Mouse (Mus musculus) lung, adult 18-20 months (tissue): Measurements from ENCODE around the gene Stk16.

Experiments used
- DNase-seq, 2 experiments: peaks; one replicate each; pipeline ENCODE4 v3.0.0; 2022; ENCODE audit warnings: mixed read lengths in 2 of 2

Gene Stk16

DNA sequence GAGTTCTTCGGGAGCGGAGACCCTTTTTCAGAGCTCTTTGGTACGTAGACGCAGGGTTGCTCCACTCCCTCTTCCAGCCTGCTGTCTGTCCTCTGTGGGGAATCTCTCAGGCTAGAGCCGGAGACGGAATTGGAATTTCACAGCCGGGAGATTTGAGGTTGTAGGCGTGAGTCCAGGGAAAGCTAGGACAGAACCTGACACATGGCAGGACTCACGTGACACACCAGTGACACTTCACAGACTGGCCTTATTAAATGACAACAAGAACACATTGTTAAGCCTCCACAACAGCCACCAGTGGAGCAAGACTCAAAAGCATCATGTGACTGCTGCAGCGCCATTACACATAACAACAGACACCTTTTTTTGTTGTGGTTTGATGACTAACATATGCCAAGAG is 29.0 kb downstream of the Stk16 start:
- DNase-seq, result no peak

GRCm38 (mm10) chr1:75243411-75243810 is 32.8 kb downstream of the Stk16 start:
- DNase-seq, result no peak

DNA sequence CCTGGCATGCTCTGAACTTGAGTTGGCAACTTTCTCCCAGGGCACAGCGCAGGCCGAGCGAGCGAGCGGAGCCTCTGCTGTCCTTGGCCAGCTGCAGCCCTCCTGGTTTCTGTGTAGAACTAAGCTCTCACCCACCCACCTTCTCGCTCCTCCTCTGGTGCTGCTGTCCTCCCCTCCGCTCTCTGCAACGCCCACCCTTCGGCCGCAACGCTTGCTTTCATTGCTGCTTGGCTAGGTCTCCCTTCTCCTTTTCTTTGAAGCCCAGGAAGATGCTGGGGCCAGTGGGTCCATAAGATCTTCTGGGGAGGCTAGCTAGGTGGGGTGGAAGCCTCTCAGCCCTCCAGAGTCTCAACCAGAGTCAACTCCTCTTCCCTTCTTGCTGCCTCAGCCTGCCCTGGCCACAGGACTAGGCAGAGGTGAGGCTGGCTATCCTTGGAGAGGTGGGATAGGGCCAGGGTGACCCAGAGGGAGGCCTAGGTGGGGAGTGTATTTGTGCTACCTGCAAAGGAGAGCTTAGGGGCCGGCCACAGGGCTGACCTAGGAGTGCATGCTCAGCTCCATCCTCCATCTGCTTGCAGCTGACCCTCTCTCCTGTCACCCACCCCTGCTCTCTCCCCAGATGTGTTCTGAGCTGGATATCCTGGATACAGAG is 33.7 kb downstream of the Stk16 start:
- DNase-seq, result no peak

DNA sequence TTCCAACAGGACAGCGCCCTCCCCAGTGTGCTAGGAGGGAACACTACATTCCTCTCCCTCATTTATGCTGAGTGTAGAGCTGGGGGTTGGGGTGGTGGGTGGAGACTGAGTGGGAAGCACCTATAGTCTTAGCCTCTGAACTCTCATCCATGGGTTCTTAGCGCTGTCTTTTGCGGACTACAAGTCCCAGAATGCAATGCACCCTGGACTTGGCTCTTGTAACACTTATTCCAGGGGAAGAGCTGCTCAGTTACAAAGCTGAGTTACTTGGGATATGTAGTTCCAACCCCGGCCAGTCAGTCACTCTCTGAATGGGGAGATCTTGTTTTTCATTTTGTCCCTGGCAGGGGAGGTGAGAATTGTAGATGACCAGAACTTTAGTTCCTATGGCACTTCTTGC is 34.2 kb downstream of the Stk16 start:
- DNase-seq, result peak; percentile 35 to 47

GRCm38 (mm10) chr1:75247071-75247930 is 36.7 kb downstream of the Stk16 start:
- no peak for DNase-seq

GRCm38 (mm10) chr1:75248041-75248772 is 37.6 kb downstream of the Stk16 start:
- peak; percentile 69 to 71 for DNase-seq

GRCm38 (mm10) chr1:75250498-75250897 is 39.9 kb downstream of the Stk16 start:
- peak in 1 of 2 experiments; percentile 24 for DNase-seq

DNA sequence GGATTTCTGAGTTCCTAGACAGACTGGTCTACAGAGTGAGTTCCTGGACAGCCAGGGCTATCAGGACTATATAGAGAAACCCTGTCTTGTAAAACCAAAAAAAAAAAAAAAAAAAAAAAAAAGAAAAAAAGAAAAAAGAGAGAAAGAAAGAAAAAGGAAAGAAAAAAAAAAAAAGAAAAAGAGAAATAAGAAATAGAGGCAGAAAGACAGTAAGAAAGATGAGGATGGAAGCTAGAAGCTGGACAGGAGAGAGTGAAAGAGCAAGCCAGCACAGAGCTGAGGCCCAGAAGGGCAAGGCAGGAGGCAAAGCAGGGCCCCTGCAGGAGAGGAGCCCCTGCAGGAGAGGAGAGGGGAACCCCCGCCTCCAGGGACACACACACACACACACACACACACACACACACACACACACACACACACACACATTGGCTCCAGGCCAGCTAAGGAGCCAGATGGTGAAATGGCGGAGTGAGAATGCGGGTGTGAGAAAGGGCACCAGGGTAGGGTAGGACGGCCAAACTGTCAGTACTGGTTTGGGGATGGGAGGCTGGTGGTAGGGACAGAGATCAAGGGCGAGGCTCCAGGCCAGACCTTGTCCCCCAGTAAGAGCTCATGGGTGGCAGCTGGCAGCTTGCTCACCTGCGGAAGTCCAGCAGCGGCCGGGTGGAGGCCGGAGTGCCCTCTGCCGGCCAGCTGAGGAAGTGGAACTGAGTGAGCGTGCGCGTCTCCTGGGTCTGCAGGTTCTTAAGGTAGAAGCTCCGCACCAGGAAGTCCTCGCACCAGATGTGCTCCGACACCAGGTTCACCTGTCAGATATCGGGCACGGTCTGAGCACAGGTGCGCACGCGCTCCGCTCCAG is 40.7 kb downstream of the Stk16 start:
- DNase-seq, result peak; percentile 88 to 91

DNA sequence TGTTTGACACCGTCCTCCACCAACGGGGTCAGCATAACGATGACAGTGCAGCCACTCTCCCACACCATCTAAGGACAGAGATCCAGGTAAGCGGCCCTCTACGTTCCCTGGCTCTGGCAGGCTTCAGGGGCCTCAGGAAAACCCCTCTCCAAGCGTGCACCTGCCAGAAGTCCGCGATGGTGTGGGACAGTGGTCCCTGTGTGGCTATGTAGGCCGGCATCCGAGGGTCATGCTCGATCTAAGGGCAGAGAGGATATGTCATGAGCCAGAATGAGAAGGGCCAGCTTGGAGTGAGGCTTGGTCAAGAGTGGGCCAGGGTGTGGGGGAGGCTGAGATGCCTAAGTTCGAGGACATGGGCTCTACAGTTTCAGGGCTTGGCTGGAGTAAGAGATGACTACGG is 41.7 kb downstream of the Stk16 start:
- no peak for DNase-seq

DNA sequence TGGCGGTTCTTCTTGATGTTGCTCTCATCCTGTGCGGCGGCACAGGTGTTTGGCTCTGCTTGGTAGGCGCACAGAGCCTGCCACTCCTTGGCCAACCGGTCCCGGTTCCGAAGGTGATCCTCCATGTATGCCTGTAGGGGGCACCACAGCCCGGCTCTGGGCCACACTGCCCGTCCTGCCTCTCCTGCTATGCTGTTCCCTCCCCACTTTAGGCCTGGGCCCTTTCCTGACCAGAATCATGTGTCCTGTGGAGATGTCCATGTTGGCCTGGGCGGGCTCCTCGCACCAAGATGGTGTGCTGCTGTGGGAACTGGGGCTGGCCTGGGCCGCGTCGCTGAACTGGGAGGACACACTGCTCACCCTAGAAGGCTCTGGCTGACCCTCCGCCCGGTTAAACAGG is 42.4 kb downstream of the Stk16 start:
- DNase-seq, result no peak

GRCm38 (mm10) chr1:75253849-75254624 is 43.4 kb downstream of the Stk16 start:
- DNase-seq, result peak; percentile 75 to 77

- DNase-seq, result no peak
These were observed 44.0 kb downstream of the Stk16 start for GRCm38 (mm10) chr1:75254625-75255013.

DNA sequence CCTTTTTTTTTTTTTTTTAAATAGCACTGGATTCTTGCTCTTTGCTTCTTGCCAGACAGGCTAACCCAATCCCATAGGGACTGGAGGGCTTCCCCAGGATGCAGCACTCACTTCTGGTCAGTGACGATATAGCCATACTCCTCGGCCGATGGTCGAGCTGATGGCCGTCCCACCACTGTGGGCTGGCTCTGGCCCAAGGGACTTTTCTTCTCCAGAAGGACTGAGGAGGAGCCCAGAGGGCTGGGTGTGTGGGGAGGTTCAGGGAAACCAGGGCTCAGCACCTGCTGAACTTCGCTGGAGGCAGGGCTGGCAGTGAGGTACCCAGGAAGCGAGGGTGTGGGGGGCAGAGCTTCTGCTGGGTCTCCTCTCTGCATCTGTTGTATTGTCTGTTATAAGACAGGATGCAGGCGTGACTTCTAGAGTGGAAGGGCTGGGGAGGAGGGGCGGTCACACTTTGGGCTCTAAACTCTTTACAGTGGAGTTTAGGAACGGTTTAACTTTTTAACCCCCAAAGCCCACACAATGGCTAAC is 44.9 kb downstream of the Stk16 start:
- no peak for DNase-seq

GRCm38 (mm10) chr1:75261278-75261677 is 50.6 kb downstream of the Stk16 start:
- DNase-seq, result no peak

- DNase-seq, result peak in 1 of 2 experiments; percentile 50
These were observed 52.6 kb downstream of the Stk16 start for GRCm38 (mm10) chr1:75262969-75263951.

- DNase-seq, result no peak
These were observed 53.6 kb downstream of the Stk16 start, which contains the start of gene Ptprn for GRCm38 (mm10) chr1:75264091-75264880. Gene Ptprn, minus strand, starts transcription at chr1:75264502.
